ENCODE assay signal across 9 mouse cellular contexts in the genomic region with DNA sequence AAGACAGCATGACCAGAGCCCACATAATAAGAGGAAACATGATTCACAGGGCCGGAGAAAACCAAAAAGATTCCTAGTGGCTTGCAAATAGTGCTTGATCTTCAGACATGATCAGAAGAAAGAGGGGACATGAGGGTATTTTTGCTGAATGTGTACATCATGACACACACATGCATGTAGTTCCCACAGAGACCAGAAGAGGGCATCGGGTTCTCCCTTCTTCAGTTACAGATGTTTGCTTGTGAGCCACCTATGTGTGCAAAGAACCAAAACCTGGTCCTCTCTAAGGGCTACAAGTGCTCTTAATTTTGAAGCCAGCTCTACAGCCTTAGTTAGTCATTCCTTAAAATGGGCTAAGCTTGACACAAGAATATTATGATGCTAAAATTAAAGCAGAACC.
A peak's percentile ranks its signal among the peaks of the same experiment; 100 is the strongest.
DNase-seq lines count a peak whose midpoint lies in the region; ATAC-seq and TF ChIP-seq lines count a peak whose summit lies in the region.
"Had no signal": no experiment of that assay in that cellular context is flagged by ENCODE, and none has a peak within 500 bp of the region (broad histone marks: within the 10 kb centered on the region; RNA-seq: fewer than 3 reads in every experiment).

No protein-coding gene starts in this region.

- WGBS in intestine, embryonic 14.5 days = 59% methylated on average over 2 of the region's 2 CpGs
- 69% methylated on average over 2 of the region's 2 CpGs for WGBS in intestine, embryonic 16.5 days

- ATAC-seq in intestine, embryonic 14.5 days (replicated peaks; ENCODE audit: low FRiP score, low TSS enrichment, low read depth) = no peak
- ATAC-seq in intestine, embryonic 16.5 days = no peak
- no peak for ATAC-seq in frontal cortex, adult (ENCODE audit: low TSS enrichment)

- no peaks in the 10 kb centered on the region for H3K36me3 ChIP-seq in intestine, embryonic 14.5 days (ENCODE audit: control insufficient read depth, insufficient read depth, low read length)
- H3K36me3 ChIP-seq in intestine, embryonic 16.5 days (ENCODE audit: control insufficient read depth, insufficient read depth, low read length) = no peaks in the 10 kb centered on the region
- H3K36me3 ChIP-seq in ES-Bruce4 (ENCODE audit: control insufficient read depth, insufficient read depth, low read length, poor library complexity, severe bottlenecking) = no peaks in the 10 kb centered on the region
- H3K36me3 ChIP-seq: limb, embryonic 13.5 days had no signal

- no peak overlapping the region for H3K27ac ChIP-seq in intestine, embryonic 14.5 days (ENCODE audit: low read depth)
- no peak overlapping the region for H3K27ac ChIP-seq in intestine, embryonic 16.5 days (ENCODE audit: low read length)
- H3K27ac ChIP-seq in ES-Bruce4 (ENCODE audit: insufficient read depth, low read length) = no peak overlapping the region
- H3K27ac ChIP-seq: limb, embryonic 13.5 days had no signal

- peak; percentile 5 for TF ChIP-seq CTCF in ES-Bruce4 (IDR thresholded peaks at IDR 0.05; ENCODE audit: low read depth, low read length)

- peak; percentile 57 for DNase-seq in intestine, embryonic 14.5 days (ENCODE audit: low spot score)
- DNase-seq in 3T3-L1 (ENCODE audit: low read depth, low spot score) = peak; percentile 32
- DNase-seq in induced T-regulatory cell, adult 2 months (ENCODE audit: low read depth) = peak; percentile 1
- DNase-seq in right cerebral cortex, adult 2 months (ENCODE audit: low spot score in 2 of 2) = no peak
- DNase-seq in adrenal gland, postnatal 4 days (ENCODE audit: low spot score in 2 of 2) = no peak

- no peaks in the 10 kb centered on the region for H3K27me3 ChIP-seq in intestine, embryonic 14.5 days (replicated peaks; ENCODE audit: control insufficient read depth, insufficient read depth, low read length)
- no peaks in the 10 kb centered on the region for H3K27me3 ChIP-seq in intestine, embryonic 16.5 days (replicated peaks; ENCODE audit: control insufficient read depth, insufficient read depth, low read length)
- no peaks in the 10 kb centered on the region for H3K27me3 ChIP-seq in ES-Bruce4 (ENCODE audit: control insufficient read depth, insufficient read depth, low read length, poor library complexity, severe bottlenecking)
- H3K27me3 ChIP-seq: limb, embryonic 13.5 days had no signal

- no peak for TF ChIP-seq EP300 in ES-Bruce4 (IDR thresholded peaks at IDR 0.05; ENCODE audit: insufficient read depth, low read depth, low read length)

- H3K4me1 ChIP-seq in intestine, embryonic 14.5 days (replicated peaks; ENCODE audit: control insufficient read depth, insufficient read depth, low read length) = no peaks in the 10 kb centered on the region
- no peaks in the 10 kb centered on the region for H3K4me1 ChIP-seq in intestine, embryonic 16.5 days (ENCODE audit: control insufficient read depth, insufficient read depth, low read length)
- no peaks in the 10 kb centered on the region for H3K4me1 ChIP-seq in ES-Bruce4 (ENCODE audit: control insufficient read depth, insufficient read depth, low read length)
- H3K4me1 ChIP-seq: limb, embryonic 13.5 days had no signal

- no peaks in the 10 kb centered on the region for H3K9me3 ChIP-seq in intestine, embryonic 14.5 days (ENCODE audit: control insufficient read depth, low read length)
- no peaks in the 10 kb centered on the region for H3K9me3 ChIP-seq in intestine, embryonic 16.5 days (ENCODE audit: control insufficient read depth, low read length)
- H3K9me3 ChIP-seq in ES-Bruce4 (replicated peaks; ENCODE audit: control insufficient read depth, insufficient read depth, low read length, poor library complexity, severe bottlenecking) = no peaks in the 10 kb centered on the region
- H3K9me3 ChIP-seq: limb, embryonic 13.5 days had no signal

- no peak overlapping the region for H3K4me3 ChIP-seq in intestine, embryonic 14.5 days (ENCODE audit: low read depth, low read length)
- no peak overlapping the region for H3K4me3 ChIP-seq in intestine, embryonic 16.5 days (ENCODE audit: low read length)
- no peak overlapping the region for H3K4me3 ChIP-seq in ES-Bruce4 (ENCODE audit: low read depth, low read length)
- H3K4me3 ChIP-seq: limb, embryonic 13.5 days had no signal

- H3K9ac ChIP-seq in intestine, embryonic 14.5 days (ENCODE audit: low read length) = no peak overlapping the region
- H3K9ac ChIP-seq in intestine, embryonic 16.5 days (ENCODE audit: low read depth, low read length) = no peak overlapping the region
- no peak overlapping the region for H3K9ac ChIP-seq in ES-Bruce4 (ENCODE audit: low read depth, poor library complexity, severe bottlenecking)
- H3K9ac ChIP-seq: limb, embryonic 13.5 days had no signal

- no peak overlapping the region for H3K4me2 ChIP-seq in intestine, embryonic 14.5 days (ENCODE audit: low read length)
- H3K4me2 ChIP-seq in intestine, embryonic 16.5 days (ENCODE audit: low read depth, low read length) = no peak overlapping the region
- H3K4me2 ChIP-seq: limb, embryonic 13.5 days had no signal

- TF ChIP-seq POLR2A in ES-Bruce4 (IDR thresholded peaks at IDR 0.05; ENCODE audit: insufficient read depth, low read length) = no peak

Comparison
In these comparisons a context has a peak if more than half of its experiments do, and no peak if none do; other contexts are left out.
1. DNase-seq: peak in intestine, embryonic 14.5 days (single experiment), 3T3-L1 (single experiment) and induced T-regulatory cell, adult 2 months (single experiment); none in right cerebral cortex, adult 2 months (0 of 2) and adrenal gland, postnatal 4 days (0 of 2).